Mouse (Mus musculus): ENCODE measurements around the gene Rnf24.

The Rnf24 gene

DNA sequence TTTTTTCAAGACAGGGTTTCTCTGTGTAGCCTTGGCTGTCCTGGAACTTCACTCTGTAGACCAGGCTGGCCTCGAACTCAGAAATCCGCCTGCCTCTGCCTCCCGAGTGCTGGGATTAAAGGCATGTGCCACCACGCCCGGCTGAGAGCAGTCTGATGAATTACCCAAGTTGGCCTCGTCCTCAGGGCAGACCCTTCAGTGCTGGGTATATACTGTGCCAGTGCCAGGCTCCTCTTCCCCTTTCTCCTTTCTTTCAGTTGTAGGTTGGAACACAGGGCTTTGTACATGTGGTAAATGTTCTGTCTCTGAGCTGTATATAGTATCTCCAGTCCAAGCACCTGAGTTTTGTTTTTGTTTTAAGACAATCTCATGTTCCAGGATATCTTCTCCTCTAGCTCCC, 88.7 kb downstream of the Rnf24 start:
- no peak for DNase-seq (ENCODE audit: extremely low spot score, low spot score)

DNA sequence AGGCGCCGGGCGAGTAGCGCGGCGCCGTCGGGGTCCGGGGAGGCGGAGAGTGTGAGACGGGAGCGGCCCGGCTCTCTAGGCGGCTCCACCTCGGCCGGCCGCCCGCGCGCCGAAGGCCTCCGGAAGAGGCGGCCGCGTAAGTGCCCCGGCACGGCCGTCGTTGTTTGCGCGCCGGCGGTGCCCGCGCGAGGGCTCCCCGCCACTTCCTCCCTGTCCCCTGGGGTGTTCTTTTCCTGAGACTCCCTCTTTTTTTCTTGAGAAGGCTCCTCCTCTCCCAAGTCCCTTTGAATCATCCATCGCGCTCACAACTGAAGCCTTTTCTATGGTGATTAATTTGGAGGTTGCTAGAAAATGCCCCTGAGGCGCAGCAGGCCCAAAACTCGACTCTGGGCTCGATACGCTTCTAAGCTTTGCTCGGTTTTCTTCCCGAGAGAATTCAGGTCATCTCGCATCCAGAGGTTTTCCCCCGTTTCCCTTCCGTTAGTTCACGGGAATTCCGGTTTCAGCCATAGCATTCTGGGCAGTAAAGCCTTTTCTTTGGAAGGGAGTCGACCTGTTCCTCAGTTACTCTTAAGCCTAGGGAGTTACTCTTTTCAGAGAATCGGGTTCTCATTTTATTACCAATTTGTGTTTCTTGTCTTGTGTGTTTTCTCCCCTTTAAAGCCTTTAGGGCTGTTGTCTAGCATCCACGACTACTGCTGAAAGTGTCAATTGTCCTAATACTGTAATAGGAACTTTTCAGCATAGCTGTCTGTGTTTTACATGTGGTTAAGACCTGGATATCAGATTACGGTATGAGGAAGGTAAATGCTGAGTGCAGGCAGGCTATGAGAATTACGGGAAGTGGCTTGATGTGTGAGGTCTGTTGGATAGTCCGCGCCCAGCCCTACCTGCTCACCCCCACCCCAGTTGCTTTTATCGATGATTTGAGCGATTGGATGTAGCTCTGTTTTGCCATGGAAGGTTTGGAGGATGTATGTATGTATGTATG, 89.7 kb downstream of the Rnf24 start:
- peak; percentile 28 for DNase-seq (ENCODE audit: extremely low spot score, low spot score)

DNA sequence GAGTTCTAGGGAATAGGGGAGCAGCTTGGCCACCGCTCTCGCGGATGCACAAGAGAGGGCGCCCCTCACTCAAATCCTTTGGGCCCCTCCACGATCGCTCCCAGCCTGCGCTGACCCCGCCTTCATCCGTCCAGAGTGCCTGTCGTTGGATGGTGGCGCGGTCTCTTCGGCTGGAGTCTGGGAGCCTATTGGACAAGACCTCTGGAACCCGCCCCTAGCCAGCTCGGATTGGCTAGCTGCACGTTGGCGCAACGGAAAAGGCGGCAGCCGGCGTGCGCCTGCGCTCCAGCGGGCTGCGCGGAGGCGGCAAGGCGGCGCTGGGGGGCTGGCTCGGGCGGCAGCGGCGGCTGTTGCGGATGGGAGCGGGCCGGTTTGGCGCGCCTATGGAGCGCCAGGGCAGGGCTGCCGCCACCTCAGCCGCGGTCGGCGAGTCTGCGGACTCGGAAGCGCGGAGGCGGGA, 90.4 kb downstream of the Rnf24 start, which contains the start of gene Pank2:
TSS of gene Pank2 (plus strand) at position 283 of the 460 bp plus-strand sequence.
- DNase-seq (ENCODE audit: extremely low spot score, low spot score): peak; percentile 97

DNA sequence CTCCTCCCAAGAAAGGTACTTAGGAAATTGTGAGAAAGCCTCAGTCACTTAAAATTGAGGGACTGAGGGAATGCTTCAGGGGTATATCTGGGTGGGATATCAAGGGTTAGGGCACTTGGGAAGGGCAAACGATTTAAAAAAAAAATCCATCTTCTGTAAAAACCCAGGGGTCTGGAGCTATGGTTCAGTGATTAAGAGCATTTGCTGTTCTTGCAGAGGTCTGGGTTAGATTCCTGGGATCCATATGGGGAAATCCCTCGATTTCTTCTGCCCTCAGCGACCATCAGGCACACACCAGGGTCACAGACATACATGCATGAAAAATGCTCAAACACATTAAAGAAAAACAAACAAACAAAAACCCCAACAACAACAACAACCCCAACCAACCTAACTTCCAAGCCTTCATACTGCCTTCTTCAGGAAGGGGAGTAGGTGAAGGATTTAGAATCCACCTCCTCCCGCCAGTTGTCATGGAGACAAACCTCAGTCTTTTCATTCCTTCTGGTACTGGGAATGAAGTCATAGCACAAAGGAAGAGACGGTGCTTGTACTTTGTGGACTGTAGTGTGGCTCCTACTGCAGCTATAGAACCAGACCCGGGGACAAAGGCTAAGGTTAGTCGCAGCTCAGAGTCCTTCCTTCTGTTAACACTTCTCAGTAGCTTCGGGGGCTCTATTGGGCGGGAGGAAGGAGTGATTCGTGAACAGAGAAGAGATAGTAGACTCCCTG, 91.0 kb downstream of the Rnf24 start:
- DNase-seq (ENCODE audit: extremely low spot score, low spot score): no peak

GRCm38 (mm10) chr2:131260544-131261307, 92.0 kb downstream of the Rnf24 start:
- DNase-seq (ENCODE audit: extremely low spot score, low spot score): no peak

- no peak for DNase-seq (ENCODE audit: extremely low spot score, low spot score)
These were observed 94.0 kb downstream of the Rnf24 start for GRCm38 (mm10) chr2:131258693-131259092.

- no peak for DNase-seq (ENCODE audit: extremely low spot score, low spot score)
These were observed 97.0 kb downstream of the Rnf24 start for GRCm38 (mm10) chr2:131255738-131256137.

- no peak for DNase-seq (ENCODE audit: extremely low spot score, low spot score)
These were observed 98.4 kb downstream of the Rnf24 start for GRCm38 (mm10) chr2:131254329-131254713.

DNA sequence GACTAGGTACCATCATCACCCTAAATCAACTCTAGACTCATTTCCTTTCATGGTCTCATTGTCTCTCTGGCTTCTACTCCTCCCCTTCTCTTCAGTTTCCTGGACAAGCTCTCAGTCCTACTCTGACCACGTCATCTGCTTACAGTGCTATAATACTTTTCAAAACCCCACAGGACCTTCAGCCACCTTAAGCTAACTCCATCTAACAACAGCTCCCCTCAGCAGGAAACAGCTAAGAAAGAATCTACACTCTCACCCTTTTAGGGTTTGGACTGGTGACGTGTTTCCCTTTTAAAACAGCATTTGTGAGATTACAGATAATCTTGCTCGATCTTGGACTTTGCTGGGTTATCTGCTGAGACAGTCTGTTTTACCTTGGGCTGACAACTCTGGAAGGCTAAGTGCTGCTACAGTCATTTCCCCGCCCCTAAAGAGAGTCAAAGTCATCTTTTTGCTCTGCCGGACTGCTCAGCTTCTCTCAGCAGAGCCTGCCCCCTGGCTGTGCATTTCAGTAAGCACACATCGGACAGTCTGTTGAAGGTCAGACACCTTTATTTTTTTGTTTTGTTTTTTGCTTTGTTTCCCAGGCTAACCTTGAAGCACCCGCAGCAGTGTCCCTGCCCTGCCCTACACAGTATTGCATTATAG, 98.9 kb downstream of the Rnf24 start:
- peak; percentile 44 for DNase-seq (ENCODE audit: extremely low spot score, low spot score)
